Mouse (Mus musculus) layer of hippocampus, adult 8-10 months (tissue): ENCODE measurements around the gene Ildr2. TPM values are rescaled to one million over a fixed set of nuclear protein-coding genes. Genes with fewer than 3 reads are reported as not detected.

Experiments used
- DNase-seq, 2 experiments: peaks; one replicate each; pipeline ENCODE4 v3.0.0; 2022; ENCODE audit warnings: low spot score in 2 of 2
- total RNA-seq, 4 experiments: library from RNA; stranded (reverse); gene quantifications; 2 replicates each; pipeline ENCODE4 v1.2.4; 2022

Gene Ildr2
- total RNA-seq, 4 experiments from 2014 or later, result 72.0 to 77.5 (median 74.7) TPM

DNA sequence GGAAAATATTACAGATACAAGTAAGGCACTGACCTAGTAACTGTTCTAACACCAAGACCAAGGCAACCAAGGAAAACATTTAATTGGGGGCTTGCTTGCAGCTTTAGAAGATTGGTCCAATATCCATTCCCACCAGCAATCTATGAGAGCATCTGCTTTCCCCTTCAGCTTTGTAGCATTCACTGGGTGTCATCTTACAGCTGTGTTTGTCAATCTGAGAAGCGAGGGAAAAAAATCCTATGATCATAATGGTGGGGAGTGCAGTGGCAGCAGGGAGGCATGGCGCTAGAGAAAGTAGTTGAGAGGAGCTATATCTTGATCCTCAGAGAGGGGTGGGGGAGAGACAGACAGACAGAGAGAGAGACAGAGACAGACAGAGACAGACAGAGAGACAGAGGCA lies 88.1 kb downstream of the Ildr2 start:
- no peak for DNase-seq

- DNase-seq, result no peak
These were observed 88.6 kb downstream of the Ildr2 start for GRCm38 (mm10) chr1:166342539-166342938.

- no peak for DNase-seq
These were observed 89.6 kb downstream of the Ildr2 start for GRCm38 (mm10) chr1:166343586-166343985.

DNA sequence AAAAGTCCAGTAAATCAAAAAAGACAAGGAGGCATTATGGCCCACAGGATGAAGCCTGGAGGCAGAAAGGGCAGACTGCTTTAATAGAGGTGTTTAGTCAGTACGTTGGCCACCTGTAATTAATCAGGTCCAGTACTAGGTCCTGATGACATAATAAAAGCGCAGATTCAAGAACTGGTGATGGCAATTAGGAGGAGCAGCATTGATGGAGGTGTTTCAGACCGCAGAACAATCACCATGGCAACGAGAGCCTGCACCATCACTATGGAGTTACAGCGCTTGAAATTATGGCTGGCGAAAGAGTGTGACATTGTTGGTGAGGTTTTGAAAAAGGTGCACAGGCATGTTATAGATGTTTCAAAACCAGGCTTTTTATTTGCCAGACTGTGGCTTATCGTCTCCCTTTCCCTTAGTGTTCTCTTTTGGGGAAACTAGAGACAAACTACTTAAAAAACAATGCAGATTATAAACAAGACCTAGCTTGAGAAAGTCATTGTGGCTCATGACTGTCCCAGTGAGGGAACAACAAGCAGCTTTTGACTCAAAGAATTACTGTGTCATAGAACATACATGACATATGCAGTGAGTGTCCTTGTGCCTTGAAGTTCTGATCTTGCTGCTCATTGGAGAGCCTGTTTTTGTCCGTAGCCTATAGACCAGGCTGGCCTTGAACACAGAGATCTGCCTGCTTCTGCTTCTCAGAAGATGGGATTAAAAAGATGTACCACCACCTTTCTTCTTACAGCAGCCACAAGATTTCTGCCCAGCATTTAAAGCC lies 90.5 kb downstream of the Ildr2 start:
- peak in 1 of 2 experiments; percentile 29 for DNase-seq

GRCm38 (mm10) chr1:166345602-166346001 lies 91.7 kb downstream of the Ildr2 start:
- no peak for DNase-seq

GRCm38 (mm10) chr1:166346906-166347305 lies 93.0 kb downstream of the Ildr2 start:
- no peak for DNase-seq

DNA sequence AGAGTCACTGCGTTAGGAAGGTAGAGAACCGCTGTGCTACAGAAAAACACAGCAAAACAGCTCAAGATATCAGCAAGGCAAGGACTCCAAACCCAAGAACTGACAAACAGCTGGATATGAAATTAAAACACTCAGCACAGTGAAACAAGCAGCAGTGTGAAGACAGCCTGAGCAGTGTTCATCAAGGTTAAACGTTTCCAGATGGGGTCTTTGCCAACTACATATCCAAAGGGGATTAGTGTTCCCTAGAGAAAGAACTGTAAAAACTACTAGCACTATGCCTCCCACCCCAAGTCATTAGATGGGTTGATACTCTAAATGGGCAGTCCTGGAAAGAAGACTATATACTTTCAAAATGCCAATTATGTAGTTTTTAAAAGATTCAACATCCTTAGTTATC lies 95.4 kb downstream of the Ildr2 start:
- no peak for DNase-seq

- no peak for DNase-seq
These were observed 95.8 kb downstream of the Ildr2 start for GRCm38 (mm10) chr1:166349751-166350150.

DNA sequence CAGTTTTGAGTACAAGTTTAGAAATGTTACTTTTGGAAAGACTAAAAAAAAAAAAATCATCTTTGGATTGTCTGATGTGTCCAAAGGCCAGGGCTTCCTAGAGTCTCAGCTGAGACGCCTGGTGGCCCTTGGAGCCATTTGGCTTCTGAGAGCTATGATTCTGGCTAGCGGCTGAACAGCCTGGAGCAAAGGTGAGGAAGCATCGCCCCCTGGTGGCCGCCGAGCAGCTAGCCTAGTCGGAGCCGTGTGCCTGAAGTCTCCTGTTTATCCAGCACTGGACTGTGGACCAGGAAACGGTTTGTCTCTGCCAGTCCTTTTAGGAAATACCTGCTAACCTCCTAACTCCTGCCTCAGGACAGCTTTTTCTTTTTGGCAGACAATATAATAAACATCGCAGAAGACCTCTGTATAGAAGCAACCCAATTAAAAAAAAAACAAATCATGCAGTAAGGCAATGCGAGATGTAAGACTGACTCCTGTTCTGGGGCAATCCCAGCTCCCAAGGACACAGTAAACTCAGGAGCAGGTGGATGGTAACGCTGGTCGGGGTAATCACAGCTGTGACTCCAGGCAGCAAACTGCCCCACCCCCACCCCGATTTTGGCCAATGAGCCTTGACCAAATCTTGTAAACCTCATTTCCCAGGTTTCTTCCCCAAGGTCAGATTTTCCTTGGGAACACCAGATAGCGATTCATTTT lies 106.4 kb downstream of the Ildr2 start:
- peak; percentile 69 to 89 for DNase-seq

- DNase-seq, result no peak
These were observed 107.0 kb downstream of the Ildr2 start for GRCm38 (mm10) chr1:166360896-166361295.

GRCm38 (mm10) chr1:166361842-166362241 lies 107.9 kb downstream of the Ildr2 start:
- no peak for DNase-seq

DNA sequence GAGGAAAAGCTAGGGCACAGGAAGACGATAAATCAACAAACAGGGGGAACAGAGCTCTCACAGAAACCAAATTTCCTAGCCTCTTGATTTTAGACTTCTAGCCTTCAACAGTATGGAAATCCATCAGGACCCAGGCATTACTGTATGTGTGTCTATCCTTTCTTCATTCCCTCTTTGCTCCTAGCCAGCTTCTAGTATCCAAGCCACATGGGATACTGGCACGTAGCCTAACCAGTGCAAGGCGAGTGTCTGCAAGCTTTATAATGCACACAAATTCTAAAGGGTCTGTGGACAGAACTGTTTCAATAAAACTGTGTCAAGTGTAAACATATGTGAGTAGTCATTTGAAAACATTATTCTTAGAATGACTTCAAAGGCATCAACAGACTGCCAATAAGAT lies 108.7 kb downstream of the Ildr2 start:
- no peak for DNase-seq

- no peak for DNase-seq
These were observed 109.2 kb downstream of the Ildr2 start for GRCm38 (mm10) chr1:166363122-166363521.

Other genes starting within 250 kb of the Ildr2 start
- under 1 TPM in 3 of 4 experiments, not detected in 1; 0.12 to 0.20 (median 0.20) TPM for gene Dusp27, start 126.2 kb upstream of the Ildr2 start, total RNA-seq
- gene Gpa33, start 123.9 kb upstream of the Ildr2 start, total RNA-seq, result under 1 TPM in 1 of 4 experiments, not detected in 3; 0.17 TPM
- gene Mael, start 15.4 kb upstream of the Ildr2 start, total RNA-seq, result under 1 TPM in 1 of 4 experiments, not detected in 3; 0.41 TPM
- gene Tada1, start 125.0 kb downstream of the Ildr2 start, total RNA-seq, result 10 to 100 TPM; 36.5 to 41.8 (median 39.3) TPM
- 10 to 100 TPM; 34.0 to 35.0 (median 34.4) TPM for gene Pogk, start 155.7 kb downstream of the Ildr2 start, total RNA-seq
- not detected for gene Gm4846, start 243.4 kb downstream of the Ildr2 start, total RNA-seq